Mouse (Mus musculus) cerebellum, adult 11 months (tissue): ENCODE results near the gene Pik3c2b.
A peak's percentile ranks its signal among the peaks of the same experiment; 100 is the strongest.
"Not testable (repeated sequence)": the region's sequence is repeated elsewhere in the genome, so short reads cannot be mapped to it uniquely, and the experiment has no call there.

ENCODE experiments used
- DNase-seq: peaks from one replicate; pipeline ENCODE4 v3.0.0; 2022

The Pik3c2b gene

GRCm38 (mm10) chr1:133045011-133045860 lies at the start of gene Pik3c2b:
Pik3c2b (plus strand) TSS chr1:133045667.
- DNase-seq = no peak

GRCm38 (mm10) chr1:133000347-133000746 lies 45.1 kb upstream of the Pik3c2b start:
- no peak for DNase-seq

- no peak for DNase-seq
Observed at GRCm38 (mm10) chr1:133006571-133006970, 38.9 kb upstream of the Pik3c2b start.

GRCm38 (mm10) chr1:133011955-133012841 lies 33.3 kb upstream of the Pik3c2b start:
- no peak for DNase-seq

- DNase-seq = no peak
Observed at GRCm38 (mm10) chr1:133013331-133013730, 32.1 kb upstream of the Pik3c2b start.

- DNase-seq = no peak
Observed at GRCm38 (mm10) chr1:133014196-133014595, 31.3 kb upstream of the Pik3c2b start.

- DNase-seq = no peak
Observed at GRCm38 (mm10) chr1:133016775-133017428, 28.6 kb upstream of the Pik3c2b start.

- no peak for DNase-seq
Observed at GRCm38 (mm10) chr1:133018580-133018979, 26.9 kb upstream of the Pik3c2b start.

- DNase-seq = no peak
Observed at GRCm38 (mm10) chr1:133019312-133019711, 26.2 kb upstream of the Pik3c2b start.

- no peak for DNase-seq
Observed at GRCm38 (mm10) chr1:133020137-133020894, 25.2 kb upstream of the Pik3c2b start.

- no peak for DNase-seq
Observed at GRCm38 (mm10) chr1:133021391-133021790, 24.1 kb upstream of the Pik3c2b start.

GRCm38 (mm10) chr1:133021971-133022370 lies 23.5 kb upstream of the Pik3c2b start:
- DNase-seq = not testable (repeated sequence)

GRCm38 (mm10) chr1:133023723-133024122 lies 21.7 kb upstream of the Pik3c2b start:
- not testable (repeated sequence) for DNase-seq

GRCm38 (mm10) chr1:133024426-133024825 lies 21.0 kb upstream of the Pik3c2b start:
- DNase-seq = no peak

- DNase-seq = peak; percentile 80
Observed at GRCm38 (mm10) chr1:133025051-133025795, 20.2 kb upstream of the Pik3c2b start.

- DNase-seq = not testable (repeated sequence)
Observed at GRCm38 (mm10) chr1:133025796-133026190, 19.7 kb upstream of the Pik3c2b start.

- no peak for DNase-seq
Observed at GRCm38 (mm10) chr1:133027126-133027525, 18.3 kb upstream of the Pik3c2b start.

GRCm38 (mm10) chr1:133027980-133028379 lies 17.5 kb upstream of the Pik3c2b start:
- no peak for DNase-seq

GRCm38 (mm10) chr1:133029744-133030143 lies 15.7 kb upstream of the Pik3c2b start:
- DNase-seq = no peak

- DNase-seq = no peak
Observed at GRCm38 (mm10) chr1:133030461-133030860, 15.0 kb upstream of the Pik3c2b start, which contains the start of gene Mdm4. Mdm4 (minus strand) TSS chr1:133030561.

GRCm38 (mm10) chr1:133032981-133033315 lies 12.5 kb upstream of the Pik3c2b start:
- DNase-seq = no peak
